Mouse (Mus musculus) left cerebral cortex, adult 2 months (tissue): ENCODE measurements around the gene Htr5b. TPM values are rescaled to one million over a fixed set of nuclear protein-coding genes. Genes with fewer than 3 reads are reported as not detected.

Source experiments
- DNase-seq, 2 experiments: peaks; one replicate each; pipeline ENCODE4 v3.0.0; 2021 to 2022; ENCODE audit warnings: low spot score in 2 of 2, mixed read lengths in 1 of 2; ENCODE audit errors: extremely low spot score in 1 of 2
- H3K27ac ChIP-seq: fragments of 200-600 bp; 2 replicates; pipeline ENCODE4 v1.8.1; 2022
- H3K4me3 ChIP-seq: fragments of 200-600 bp; 2 replicates; pipeline ENCODE4 v1.8.1; 2022
- CTCF ChIP-seq: fragments of 200-600 bp; IDR thresholded peaks from 2 replicates; pipeline ENCODE4 v1.8.1; 2022; ENCODE audit warnings: antibody characterized with exemption, mild to moderate bottlenecking, moderate library complexity
- intact Hi-C: fragments of 180-260 bp; cut with DNase I; formaldehyde crosslinking; loops from one replicate; pipeline ENCODE4 v1.15.1; 2025
- long read RNA-seq, 2 experiments: library from polyadenylated mRNA; stranded (forward); transcript quantifications; one replicate each; pipeline ENCODE4 v2.0.0; 2021; ENCODE audit warnings: borderline mapping rate in 2 of 2
- total RNA-seq, 2 experiments: library from RNA; stranded (reverse); gene quantifications; 2 replicates each; pipeline ENCODE4 v1.2.3; 2021

Gene Htr5b
- 1 to 10 TPM; 2.1 to 3.2 TPM for total RNA-seq
- long read RNA-seq, experiment 1, transcript Htr5b-201 (2 exons, 1,935 nt): major isoform, 6 of 8 reads
- long read RNA-seq, experiment 1, partial matches to known transcripts: 0 of 8 reads
- long read RNA-seq, experiment 1, other reads (novel, unspliced or antisense): 2 of 8 reads
- long read RNA-seq, experiment 2, partial matches to known transcripts: 0 of 1 reads
- long read RNA-seq, experiment 2, other reads (novel, unspliced or antisense): 0 of 1 reads

- peak in 1 of 2 experiments; percentile 31 for DNase-seq
- H3K4me3 ChIP-seq: peak within 1 kb of the TSS; percentile 29
- intact Hi-C loops: no loop called here
- TF ChIP-seq CTCF: no peak
- no peak within 1 kb of the TSS for H3K27ac ChIP-seq
These were observed at the start of gene Htr5b for GRCm38 (mm10) chr1:121528399-121528720. Gene Htr5b, minus strand, starts transcription at chr1:121528465.

GRCm38 (mm10) chr1:121577491-121577890, 49.2 kb upstream of the Htr5b start:
- no peak overlapping the region for H3K4me3 ChIP-seq
- TF ChIP-seq CTCF: no peak
- intact Hi-C loops: no loop called here
- no peak overlapping the region for H3K27ac ChIP-seq
- no peak for DNase-seq

- H3K27ac ChIP-seq: no peak overlapping the region
- intact Hi-C loops: no loop called here
- H3K4me3 ChIP-seq: no peak overlapping the region
- TF ChIP-seq CTCF: no peak
- no peak for DNase-seq
These were observed 42.3 kb upstream of the Htr5b start for GRCm38 (mm10) chr1:121570522-121570921.

- intact Hi-C loops: loop anchor here (5.0 kb wide), 1 partner anchor 241 kb away; no protein-coding TSS in a partner anchor
- H3K27ac ChIP-seq: peak within 1 kb of the TSS; percentile 66
- peak; percentile 93 to 98 for DNase-seq
- peak within 1 kb of the TSS; percentile 80 for H3K4me3 ChIP-seq
- peak; percentile 97 for TF ChIP-seq CTCF
These were observed 39.5 kb upstream of the Htr5b start, which contains the start of gene Ddx18 for GRCm38 (mm10) chr1:121567521-121568489. Gene Ddx18, minus strand, starts transcription at chr1:121567989.

GRCm38 (mm10) chr1:121557861-121558260, 29.6 kb upstream of the Htr5b start:
- Histone ChIP-seq H3K4me3 (no peak overlapping the region), H3K27ac (no peak overlapping the region)
- no peak for TF ChIP-seq CTCF
- no peak for DNase-seq
- intact Hi-C loops: no loop called here

GRCm38 (mm10) chr1:121551457-121551835, 23.2 kb upstream of the Htr5b start:
- H3K4me3 ChIP-seq: no peak overlapping the region
- intact Hi-C loops: no loop called here
- DNase-seq: peak in 1 of 2 experiments; percentile 51
- H3K27ac ChIP-seq: no peak overlapping the region
- TF ChIP-seq CTCF: no peak

- TF ChIP-seq CTCF: no peak
- intact Hi-C loops: no loop called here
- Histone ChIP-seq H3K4me3 (no peak overlapping the region), H3K27ac (no peak overlapping the region)
- DNase-seq: peak; percentile 21 to 24
These were observed 22.7 kb upstream of the Htr5b start for GRCm38 (mm10) chr1:121550801-121551456.

GRCm38 (mm10) chr1:121549456-121549855, 21.2 kb upstream of the Htr5b start:
- peak; percentile 56 for TF ChIP-seq CTCF
- no peak for DNase-seq
- intact Hi-C loops: loop anchor here (2.0 kb wide), 1 partner anchor 109 kb away; no protein-coding TSS in a partner anchor
- Histone ChIP-seq H3K4me3 (no peak overlapping the region), H3K27ac (no peak overlapping the region)

GRCm38 (mm10) chr1:121548667-121549066, 20.4 kb upstream of the Htr5b start:
- intact Hi-C loops: loop anchor here (2.0 kb wide), 1 partner anchor 108 kb away; no protein-coding TSS in a partner anchor
- H3K4me3 ChIP-seq: no peak overlapping the region
- no peak for TF ChIP-seq CTCF
- DNase-seq: no peak
- no peak overlapping the region for H3K27ac ChIP-seq

- H3K4me3 ChIP-seq: no peak overlapping the region
- intact Hi-C loops: no loop called here
- peak overlapping the region; percentile 15; the same call in 1 of the 2 replicates for H3K27ac ChIP-seq
- DNase-seq: no peak
- TF ChIP-seq CTCF: no peak
These were observed 18.6 kb upstream of the Htr5b start for GRCm38 (mm10) chr1:121546844-121547243.

GRCm38 (mm10) chr1:121540361-121540760, 12.1 kb upstream of the Htr5b start:
- DNase-seq: no peak
- H3K27ac ChIP-seq: no peak overlapping the region
- intact Hi-C loops: no loop called here
- no peak overlapping the region for H3K4me3 ChIP-seq
- no peak for TF ChIP-seq CTCF

GRCm38 (mm10) chr1:121531439-121531838, 3.2 kb upstream of the Htr5b start:
- H3K4me3 ChIP-seq: no peak overlapping the region
- TF ChIP-seq CTCF: no peak
- intact Hi-C loops: no loop called here
- no peak for DNase-seq
- no peak overlapping the region for H3K27ac ChIP-seq
